Mouse (Mus musculus) right cerebral cortex, postnatal 4 days (tissue): ENCODE measurements at regions not wholly inside any gene's neighbourhood (a gene's known extent, or its start where the extent isn't known, plus 50 kb on each side); places are given as distances from the start of the nearest gene placed in this dataset.

Experiments used
- DNase-seq: peaks from one replicate; pipeline ENCODE4 v3.0.0-alpha.2; 2022

DNA sequence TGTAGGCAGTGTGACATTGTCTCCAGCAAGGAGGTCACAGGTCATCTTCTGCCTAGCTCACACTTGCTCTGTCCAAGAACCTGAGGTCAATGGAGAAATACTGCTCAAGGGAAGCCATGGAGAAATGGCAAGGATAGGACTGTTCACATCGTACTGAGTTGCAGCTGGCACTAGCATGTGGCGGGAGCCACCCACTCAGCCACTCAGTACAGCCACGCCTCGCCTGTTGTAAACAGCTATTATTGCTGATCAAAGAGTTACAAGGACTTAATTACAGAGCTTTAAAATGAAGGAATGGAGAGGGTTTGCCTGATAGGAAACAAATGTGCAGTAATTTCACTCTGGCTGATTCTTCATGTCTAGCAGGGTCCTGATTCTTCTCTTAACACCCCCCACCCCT lies 64.8 kb downstream of the Dll1 start:
- DNase-seq = no peak

DNA sequence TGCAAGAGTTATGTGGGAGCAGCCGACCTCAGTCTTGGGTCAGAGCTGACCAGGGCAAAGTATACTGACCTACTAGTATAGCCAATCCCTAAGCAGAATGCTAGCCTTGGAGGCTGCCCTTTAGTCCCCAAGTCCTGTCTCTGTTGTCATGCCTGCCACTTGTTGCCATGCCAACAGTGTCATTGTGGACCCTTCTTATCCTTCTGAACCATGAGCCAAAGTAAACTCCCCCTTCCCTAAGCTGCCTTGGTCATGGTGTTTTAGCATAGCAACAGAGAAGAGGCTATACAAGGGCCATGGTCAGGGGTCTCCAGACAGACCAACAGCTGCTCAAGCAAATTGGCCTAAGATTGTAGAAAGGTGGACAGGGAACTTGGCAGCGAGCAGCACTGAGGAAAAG lies 66.2 kb downstream of the Dll1 start:
- no peak for DNase-seq

DNA sequence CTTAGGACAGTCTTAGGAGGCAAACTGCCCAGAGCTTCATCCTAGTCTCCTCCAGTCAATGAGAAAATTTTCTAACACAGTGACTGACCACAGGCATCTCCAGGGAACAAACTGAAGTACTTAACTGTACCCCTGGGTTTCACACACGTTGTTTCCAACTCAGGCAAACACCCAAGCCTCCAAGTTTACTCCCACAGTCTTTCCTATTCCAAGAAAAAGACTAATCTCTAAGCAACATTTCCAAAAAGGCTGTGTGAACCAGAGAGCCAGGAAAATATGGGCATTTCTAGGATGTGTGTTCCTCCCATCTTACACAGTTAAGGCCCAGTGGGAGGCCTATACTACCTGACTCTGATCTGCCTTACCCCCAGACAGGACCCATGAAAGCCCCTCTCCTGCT lies 74.6 kb downstream of the Dll1 start:
- DNase-seq = no peak

DNA sequence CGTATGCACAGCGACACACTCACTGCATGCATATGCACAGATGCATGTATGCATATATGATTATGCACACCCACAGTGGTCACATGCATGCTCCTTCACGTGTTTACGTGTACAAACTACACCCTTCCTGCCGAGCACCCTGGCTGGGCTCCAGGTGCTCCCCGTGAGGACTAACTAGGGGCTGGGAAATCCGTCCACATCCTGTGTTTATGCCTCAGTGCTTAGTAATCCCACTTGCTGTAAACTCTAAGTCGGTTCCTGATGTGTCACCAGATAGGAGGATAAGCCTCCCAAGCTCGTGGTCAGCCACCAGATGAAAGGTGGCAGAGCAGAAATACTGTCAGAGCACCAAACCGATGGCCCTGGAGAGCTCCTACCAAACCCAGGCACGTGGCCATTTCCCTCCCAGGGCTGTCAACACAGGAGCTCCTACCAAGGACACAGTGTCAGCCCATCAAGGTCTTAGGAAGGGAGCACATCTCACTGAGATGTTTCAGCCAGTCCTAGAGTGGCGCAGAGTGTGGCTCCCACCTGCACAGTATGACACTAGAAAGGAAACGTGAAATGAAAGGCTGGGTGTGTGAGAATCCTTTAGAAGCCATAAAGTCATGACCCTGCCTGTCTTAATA lies 76.8 kb downstream of the Dll1 start:
- no peak for DNase-seq

DNA sequence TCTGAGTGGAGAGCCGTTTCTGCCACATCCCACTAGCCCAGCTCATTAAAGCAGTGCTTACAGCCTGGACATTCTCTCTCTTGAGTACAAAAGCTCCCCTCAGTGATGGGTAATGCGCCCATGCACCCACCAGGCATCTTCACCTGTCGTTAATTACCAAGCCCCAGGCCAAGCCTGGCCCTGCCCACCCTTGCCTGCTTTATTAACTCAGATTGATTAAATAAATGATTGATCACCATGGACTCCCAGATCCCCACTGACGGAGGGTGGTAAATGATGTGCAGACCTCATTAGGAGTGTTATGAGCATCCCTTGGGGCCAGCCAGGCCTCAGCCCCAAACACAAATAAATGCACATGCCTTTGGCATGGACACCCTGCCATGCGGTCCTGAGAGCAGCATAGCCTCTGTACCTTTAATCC lies 82.5 kb downstream of the Dll1 start:
- no peak for DNase-seq

DNA sequence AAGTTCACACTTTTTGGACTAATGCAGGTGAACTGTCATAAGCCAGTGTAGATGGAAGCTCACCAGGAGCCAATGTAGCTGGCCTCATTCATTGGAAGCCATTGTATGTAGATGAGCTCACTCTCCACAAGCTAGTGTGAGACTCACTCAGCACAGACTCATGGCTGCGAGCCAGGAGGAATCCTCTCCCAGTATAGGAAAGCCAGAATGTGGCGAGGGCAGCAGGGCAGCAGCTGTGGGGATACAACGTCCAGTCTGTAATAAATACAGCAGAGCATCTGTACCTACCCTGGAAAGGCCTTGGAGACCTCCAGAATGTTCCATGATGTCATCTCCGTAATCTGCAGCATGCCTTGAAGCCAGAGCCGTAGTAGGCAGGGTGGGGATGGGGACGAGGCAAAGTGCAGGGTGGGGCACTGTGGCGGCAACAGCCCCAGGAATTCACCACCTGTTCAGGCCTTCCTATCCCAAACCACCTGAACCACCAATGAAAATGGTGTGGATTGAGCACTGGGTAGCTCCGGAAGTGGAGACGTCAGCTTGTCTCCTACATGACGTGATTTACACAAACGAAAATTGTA lies 84.1 kb downstream of the Dll1 start:
- no peak for DNase-seq

DNA sequence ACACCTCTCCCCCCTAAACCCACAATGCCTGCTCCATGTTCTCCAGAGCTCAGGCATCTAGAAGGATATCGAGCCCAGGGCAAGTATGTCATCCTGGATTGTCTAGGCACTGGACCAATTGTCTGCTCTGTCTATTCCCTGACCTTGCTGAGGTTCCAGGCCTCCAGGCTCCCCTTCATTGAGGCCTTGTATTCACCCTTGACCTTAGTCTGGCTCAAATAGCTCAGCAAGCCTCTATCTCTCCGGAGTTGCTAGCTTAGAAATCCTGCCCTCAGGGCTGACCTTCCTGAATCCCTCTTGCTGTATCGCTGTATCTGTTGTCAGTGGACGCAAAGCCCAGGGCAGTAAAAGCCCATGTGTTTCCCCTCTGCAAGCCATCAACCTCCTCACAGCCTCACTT lies 85.0 kb downstream of the Dll1 start:
- no peak for DNase-seq

DNA sequence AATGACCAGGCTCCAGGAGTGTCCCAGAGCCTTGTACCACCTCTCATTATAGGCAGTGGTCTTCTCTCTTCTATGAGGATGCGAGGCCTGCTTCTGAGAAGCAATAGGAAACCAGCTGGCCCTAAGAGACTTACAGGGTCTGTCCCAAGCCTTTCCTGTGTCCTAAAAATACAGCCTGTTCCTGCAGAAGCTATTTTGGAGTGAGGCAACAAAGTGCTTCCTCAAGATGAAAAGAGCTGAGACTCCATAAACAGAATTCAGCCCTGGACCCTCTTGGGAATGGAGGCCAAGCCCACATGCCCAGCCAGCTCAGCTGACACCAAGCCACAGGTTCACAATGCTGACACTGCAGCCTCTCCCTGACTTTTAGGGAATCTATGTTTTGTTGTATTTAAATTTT lies 86.3 kb downstream of the Dll1 start:
- DNase-seq = no peak

DNA sequence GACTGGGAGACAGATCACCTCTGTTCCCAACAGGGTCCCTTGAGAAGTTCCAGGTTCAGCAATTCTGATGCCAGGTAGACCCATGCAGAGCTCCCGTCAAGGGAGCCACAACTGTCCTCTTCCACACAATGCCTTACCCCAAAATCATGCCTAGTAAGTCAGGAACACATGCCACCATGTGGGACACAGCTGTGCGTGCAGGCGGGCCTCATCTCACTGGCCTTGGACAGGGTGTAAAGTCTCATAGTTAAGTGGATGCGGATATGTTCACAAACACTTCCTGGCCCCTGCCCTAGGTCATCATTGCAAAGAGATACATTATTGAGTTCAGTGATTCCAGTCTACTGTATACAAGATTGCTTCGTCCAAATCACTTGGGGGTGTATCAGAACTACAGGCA lies 87.6 kb downstream of the Dll1 start:
- no peak for DNase-seq

DNA sequence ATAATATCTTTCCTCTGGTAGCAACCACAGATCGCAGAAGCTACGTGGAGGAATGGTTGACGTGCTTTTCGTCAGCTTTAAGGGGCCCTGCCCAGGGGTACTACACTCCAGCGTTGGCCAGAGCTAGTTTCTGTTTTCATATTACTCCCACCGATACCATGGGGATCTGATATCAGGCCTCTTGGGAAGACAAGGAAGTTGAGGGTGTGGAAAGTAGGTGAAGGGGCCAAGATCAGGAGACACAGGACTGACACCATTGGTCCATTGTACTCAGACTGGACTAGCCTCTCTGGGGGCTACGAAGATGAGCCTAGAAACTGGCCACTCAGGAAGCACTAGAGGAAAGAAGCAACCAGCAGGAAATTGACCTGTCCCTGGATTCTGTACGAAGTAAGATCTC lies 88.0 kb downstream of the Dll1 start:
- no peak for DNase-seq

DNA sequence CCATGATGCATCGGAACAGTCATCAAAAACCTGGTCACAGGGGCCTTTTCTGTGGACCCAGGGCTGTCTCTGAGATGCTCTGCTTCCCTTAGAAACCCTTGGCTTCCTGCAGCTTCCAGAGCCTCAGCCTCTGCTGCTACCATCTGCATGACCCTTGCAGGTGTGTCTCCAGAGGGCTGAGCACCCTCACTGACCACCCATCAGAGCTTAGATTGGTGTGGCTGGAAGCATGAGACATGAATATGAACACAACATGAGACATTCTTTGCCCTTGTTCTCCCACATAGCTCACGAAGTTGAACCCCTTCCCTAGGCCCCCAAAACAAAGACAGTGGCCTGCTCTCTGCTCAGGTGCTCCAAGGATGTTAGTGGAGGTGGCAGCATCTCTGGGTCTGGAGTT lies 90.1 kb downstream of the Dll1 start:
- DNase-seq = no peak

DNA sequence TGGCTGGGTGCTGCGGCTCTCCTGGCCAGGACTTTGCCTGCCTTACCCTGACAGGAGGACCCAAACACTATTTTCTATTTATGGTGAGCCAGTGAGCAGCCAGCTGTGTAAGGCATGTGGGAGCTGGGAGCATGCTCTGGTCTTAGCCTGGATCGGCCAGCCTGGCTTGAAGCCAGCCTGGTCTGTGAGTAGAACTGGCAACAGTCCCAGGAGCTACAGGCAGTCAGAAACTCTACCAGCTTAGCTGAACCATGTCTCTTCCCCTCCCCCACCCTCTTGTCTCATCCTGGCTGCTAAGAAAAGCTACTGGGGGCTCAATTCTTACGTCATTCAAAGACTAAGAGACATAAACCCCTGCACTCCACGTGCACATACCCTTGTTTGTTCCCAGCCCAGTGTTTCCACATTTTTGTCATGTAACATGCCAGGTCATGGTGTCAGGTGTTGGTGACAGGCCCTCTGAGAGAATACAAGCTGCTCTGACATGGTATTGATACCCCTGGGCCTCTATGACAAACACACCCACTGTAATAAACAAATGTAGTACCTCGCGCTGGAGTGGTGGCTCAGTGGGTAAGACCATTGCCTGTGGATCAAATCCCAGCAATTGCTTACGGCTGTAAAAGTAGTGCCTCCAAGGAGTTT lies 91.2 kb downstream of the Dll1 start:
- DNase-seq = peak; percentile 53

DNA sequence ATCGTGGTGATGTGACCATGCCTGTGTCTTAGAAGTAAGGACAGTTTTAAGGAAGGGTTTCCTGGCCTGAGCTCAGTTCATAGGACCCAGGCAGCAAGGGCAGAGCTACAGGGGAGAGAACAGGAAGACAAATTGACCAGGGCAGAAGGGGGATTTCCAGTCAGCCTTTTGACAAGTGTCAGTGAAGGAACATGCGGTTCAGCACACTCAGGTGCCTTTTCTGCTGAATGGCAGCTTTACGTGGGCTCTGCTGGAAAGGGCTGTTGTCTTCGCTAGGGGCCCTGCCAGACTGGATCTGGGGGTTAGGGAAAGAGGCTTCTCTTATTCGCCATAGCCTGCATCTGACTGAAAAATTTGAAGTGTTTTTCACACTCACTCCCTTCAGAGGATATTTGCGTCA lies 106.8 kb downstream of the Dll1 start:
- no peak for DNase-seq

DNA sequence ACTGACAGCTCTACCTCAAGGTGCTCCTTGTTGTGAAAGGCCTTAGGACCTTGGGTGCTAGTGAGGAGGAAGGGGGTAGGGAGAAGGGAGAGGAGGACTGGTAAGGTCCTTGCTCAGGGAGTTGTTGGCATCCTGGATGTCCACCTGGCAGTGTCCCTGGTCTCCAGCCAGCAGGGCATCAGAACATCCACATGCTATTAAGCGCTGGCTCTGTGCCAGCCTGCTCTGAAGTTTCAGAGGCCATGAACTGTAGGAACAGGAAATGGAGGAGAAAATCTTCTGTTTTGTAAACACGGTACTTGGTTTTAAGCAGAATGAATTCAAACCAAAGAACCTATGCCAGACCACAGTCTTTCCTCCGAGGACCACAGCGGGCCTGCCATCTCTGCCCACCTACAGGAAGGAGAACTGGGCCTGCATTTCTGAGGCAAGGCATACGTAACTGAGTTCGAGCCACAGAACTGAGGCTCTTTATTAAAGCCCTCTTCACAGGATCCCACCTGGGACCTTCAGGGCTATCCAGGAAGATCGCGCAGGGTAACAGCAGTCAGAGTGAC lies 107.5 kb downstream of the Dll1 start:
- no peak for DNase-seq

DNA sequence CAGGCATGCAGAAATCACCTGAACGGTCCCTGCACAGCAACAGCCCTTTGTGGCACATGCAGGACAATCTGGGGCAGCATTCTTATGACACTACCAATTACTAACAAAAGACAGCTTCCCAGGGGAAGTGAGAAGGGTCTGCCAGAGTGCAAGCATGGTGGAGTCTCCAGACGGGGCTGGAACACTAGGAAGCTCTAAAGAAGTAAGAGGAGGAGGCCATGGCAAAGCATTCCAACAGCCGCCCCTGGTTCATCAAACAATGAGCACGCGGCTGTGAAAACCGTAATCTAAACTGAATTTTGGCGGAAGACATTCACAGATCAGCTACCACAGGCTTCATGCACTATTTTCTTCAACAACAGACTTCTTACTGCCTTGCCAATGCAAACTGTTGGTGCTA lies 109.0 kb downstream of the Dll1 start:
- no peak for DNase-seq

DNA sequence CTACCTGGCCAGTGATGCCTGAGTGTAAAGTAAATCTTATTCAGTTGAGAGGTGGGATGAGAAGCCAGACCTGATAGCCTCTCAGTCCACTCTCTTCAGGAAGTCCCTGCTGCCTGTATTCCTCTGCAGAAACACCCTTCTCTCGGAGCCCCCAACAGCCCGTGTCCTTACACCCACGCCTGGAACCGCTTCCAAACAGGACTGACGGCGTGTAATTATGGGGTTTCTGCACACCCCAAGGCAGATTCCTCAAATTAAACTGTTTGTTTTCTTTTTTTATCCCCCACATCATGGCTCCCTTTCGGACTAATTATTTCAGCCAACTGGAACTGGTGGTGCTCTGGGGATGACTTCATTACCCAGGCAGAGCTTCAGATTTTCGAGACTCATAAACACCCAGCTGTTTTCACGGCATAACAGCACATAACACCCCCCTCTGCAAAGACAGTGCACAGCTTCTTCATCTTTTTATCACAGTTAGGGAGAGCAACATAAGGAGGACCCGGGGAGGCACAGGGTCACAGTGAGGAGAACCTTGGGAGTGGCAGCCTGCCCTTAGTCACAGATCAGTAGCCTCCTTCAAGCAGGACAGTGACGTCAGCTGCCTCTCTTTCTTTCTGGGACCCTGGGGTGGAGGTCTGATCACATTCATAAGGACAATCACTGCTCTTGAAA lies 117.1 kb downstream of the Dll1 start:
- no peak for DNase-seq

DNA sequence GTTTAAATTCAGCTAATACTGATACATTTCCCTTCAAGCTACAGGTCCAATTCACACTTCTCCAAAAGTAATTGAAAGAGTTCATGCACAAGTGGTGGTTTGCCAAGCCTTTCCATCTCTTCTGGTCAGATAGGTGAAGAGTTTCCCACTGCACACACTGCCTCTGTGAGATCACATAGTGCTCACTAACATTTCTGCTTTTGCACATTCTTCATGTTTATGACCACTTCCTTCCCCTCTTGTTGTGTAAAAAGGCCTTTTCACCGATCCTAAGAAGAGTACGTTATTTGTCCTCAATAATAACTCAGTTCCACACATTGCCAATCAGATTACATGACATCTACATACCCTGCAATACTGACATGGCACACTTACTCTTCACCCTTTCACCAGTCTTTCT lies 120.8 kb downstream of the Dll1 start:
- no peak for DNase-seq

DNA sequence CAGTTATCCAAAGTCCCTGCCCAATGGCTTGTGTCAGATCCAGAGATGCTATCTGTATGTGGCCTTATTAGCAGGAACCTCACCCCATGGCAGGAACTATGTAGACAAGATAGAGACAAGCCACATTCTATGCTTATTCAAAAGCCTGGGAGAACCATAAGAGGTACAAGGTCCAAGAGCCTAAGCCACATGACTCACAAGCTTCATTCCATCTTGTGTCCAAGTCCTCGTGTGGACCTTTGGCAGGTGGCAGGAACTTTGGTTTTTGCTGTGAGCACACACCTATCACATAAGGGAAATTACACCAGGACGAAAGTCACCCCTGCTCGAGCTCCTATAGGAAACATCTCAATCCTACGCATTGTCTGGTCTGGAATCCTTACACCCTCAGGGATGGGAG lies 122.9 kb downstream of the Dll1 start:
- no peak for DNase-seq

DNA sequence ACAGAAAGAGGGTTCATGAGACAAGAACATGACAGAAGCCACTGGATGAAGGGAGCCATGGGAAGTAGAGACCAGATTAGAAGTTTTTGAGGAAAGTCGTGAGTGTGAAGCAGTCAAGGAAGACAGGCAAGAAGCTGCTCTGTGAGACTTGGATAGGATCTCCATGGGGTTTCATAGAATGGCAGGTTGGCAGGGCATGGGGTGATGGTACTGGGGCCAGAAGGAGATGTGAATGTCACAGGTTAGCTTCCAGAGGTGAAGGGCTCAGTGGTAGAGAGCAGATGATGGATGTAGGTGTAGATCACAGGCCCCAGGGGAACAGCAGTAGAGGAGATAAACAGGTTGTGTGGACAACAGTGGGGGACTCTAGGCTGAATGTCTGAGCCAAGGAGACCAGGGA lies 123.4 kb downstream of the Dll1 start:
- DNase-seq = no peak

DNA sequence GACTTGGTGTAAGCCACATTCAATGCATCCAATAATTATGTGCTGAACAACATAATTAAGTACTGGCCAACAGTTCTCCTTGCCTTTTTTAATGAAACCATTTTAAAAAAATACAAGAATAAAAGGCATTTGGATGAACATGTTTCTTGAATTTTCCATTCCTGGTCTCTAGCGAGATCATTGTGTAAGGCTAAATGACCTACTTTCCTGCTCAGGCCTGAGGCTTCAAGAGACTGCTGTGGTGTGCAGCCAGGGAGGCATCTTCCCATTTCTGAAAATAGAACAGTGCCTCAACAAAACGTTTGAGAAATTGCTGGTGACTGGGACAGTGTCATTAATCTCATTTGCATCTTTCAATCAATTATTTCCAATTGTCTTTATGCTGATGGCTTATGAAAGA lies 124.5 kb downstream of the Dll1 start:
- DNase-seq = no peak

DNA sequence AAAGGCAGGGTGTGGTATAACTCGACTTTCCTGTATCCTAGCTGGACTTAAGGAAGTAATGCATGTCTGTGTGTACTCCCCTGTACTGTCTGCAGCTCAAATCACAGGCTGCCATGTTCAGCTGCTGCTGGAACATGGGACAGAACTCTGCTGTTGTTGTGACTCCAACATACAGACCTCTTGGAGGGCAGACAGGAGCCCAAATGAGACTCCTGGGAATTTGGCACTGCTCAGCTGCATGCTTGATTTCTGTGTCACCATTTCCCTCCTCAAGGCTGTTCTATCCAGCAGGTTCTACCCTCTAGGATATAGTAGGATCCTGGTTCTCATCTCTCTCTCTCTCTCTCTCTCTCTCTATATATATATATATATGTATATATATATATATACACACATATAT lies 125.0 kb downstream of the Dll1 start:
- DNase-seq = no peak

DNA sequence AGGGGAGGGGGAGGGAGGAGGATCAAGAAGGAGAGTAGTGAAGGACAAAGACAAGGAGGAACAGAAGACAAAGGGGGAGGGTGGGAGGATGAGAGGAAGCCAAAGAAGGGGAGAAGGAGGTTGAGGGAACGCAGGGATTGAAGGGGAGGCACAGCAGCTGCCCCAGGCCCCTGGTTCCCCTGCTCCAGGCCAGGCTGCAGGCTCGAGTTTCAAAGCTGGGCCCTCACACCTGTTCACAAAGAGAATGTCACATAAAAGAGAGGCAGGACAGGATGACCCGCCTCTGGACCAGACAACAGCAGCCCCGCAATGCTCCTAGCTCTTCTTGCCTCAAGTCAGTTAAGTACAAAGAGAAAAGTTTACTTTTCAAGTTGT lies 128.3 kb downstream of the Dll1 start:
- DNase-seq = no peak

DNA sequence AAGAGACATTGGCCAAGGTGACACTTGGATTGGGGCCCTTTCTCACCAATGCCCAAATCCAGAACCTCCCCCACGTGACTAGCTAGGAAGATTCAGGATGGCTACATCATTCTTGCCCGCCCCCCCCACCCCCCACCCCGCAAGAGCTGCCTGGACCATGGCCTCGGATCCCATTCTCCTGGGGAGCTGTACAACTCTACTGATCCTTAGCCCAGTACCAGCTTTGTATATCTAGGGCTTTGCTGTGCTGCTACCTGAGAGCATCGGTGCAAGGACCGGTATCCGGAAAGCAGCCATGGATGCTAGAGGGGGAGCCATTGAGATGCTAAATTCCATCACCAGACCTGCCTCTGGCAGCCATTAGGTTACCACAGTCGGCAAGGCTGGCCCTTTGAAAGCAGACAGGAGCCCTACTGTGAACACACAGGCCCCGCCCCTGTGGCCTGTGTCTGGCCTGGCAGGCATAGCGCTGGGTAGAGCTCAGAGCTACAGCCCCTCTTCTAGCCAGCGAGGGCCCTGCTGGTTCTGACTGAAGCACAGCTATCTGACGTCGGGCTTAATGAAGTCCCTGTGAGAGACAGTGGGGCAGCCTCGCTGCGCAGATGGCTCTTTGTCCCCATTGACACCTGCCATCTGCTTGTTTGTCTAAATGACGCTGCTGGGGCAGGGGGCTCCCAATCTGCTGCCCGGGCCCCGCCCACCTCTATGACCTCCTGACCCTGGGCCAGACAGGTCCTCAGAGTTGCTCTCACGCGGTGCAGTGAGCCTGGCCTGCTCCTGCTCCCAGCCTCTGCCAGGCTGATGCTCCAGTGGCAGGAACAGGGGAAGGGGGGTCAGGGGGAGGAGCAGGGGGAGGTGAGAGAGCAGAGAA lies 128.9 kb downstream of the Dll1 start:
- peak; percentile 18 for DNase-seq
